8 mouse cellular contexts compared by ENCODE assay signal in genomic region chr11:100527066-100527457, GRCm38 (mm10). TPM values are rescaled to one million over a fixed set of nuclear protein-coding genes. Genes with fewer than 3 reads are reported as not detected.
DNase-seq lines count a peak whose midpoint lies in the region; ATAC-seq lines count a peak whose summit lies in the region.

No protein-coding gene starts in this region.

- H3K27me3 ChIP-seq in hindbrain, embryonic 11.5 days (ENCODE audit: control insufficient read depth, insufficient read depth, low read length): no peaks in the 10 kb centered on the region

- WGBS in hindbrain, embryonic 11.5 days: under 1% methylated on average over 26 of the region's 26 CpGs

- peaks cover 7% of the 10 kb centered on the region for H3K36me3 ChIP-seq in hindbrain, embryonic 11.5 days (ENCODE audit: control insufficient read depth, insufficient read depth, low read length)

- no peaks in the 10 kb centered on the region for H3K9me3 ChIP-seq in hindbrain, embryonic 11.5 days (ENCODE audit: control insufficient read depth, low read length)

- peak overlapping the region; percentile 92 for H3K4me2 ChIP-seq in hindbrain, embryonic 11.5 days (replicated peaks; ENCODE audit: low read depth, low read length)

- peak overlapping the region; percentile 90 for H3K27ac ChIP-seq in hindbrain, embryonic 11.5 days (ENCODE audit: low read depth, low read length)

- peaks cover 10% of the 10 kb centered on the region for H3K4me1 ChIP-seq in hindbrain, embryonic 11.5 days (replicated peaks; ENCODE audit: control insufficient read depth, insufficient read depth, low read length)

- peak overlapping the region; percentile 94 for H3K9ac ChIP-seq in hindbrain, embryonic 11.5 days (ENCODE audit: low read depth, low read length)

- H3K4me3 ChIP-seq in hindbrain, embryonic 11.5 days (ENCODE audit: low read depth, low read length): peak overlapping the region; percentile 92

- DNase-seq in Muller cell, postnatal 12 days (ENCODE audit: inconsistent ontology term): peak; percentile 79
- DNase-seq in cerebellum, adult 8-10 months: peak; percentile 59
- DNase-seq in forelimb bud, embryonic 11.5 days (ENCODE audit: low read depth, low spot score): peak; percentile 57
- DNase-seq in hindbrain, embryonic 11.5 days (ENCODE audit: low spot score): peak; percentile 78
- peak; percentile 37 to 58 for DNase-seq in layer of hippocampus, postnatal 14 days (ENCODE audit: low spot score in 2 of 2)
- peak; percentile 79 for DNase-seq in lung, postnatal 10 days
- peak; percentile 72 for DNase-seq in ovary, postnatal 36 days (ENCODE audit: low spot score)
- peak; percentile 57 for DNase-seq in urinary bladder, postnatal 14 days (ENCODE audit: low spot score)

- ATAC-seq in hindbrain, embryonic 11.5 days (ENCODE audit: low FRiP score): peak; percentile 22

RNA-seq across cellular contexts. Expression of gene Acly, which starts 0.7 kb away (rescaled TPM):
- polyA plus RNA-seq in hindbrain, embryonic 11.5 days (2014; fragmentation: Nextera tagmentation; extraction: Ambion mirVana): 259 and 306 TPM in 2 replicates
- 100 to 1,000 TPM; 110 to 119 TPM for total RNA-seq in layer of hippocampus, postnatal 14 days (2021)

RNA-seq across cellular contexts. Expression of gene Ttc25, which starts 18.3 kb away (rescaled TPM):
- 2.6 and 2.8 TPM in 2 replicates for polyA plus RNA-seq in hindbrain, embryonic 11.5 days (2014; fragmentation: Nextera tagmentation; extraction: Ambion mirVana)
- total RNA-seq in layer of hippocampus, postnatal 14 days (2021): 1 to 10 TPM in 1 of 2 experiments, under 1 TPM in 1; 0.60 to 1.5 TPM

RNA-seq across cellular contexts. Expression of gene Cnp, which starts 47.6 kb away (rescaled TPM):
- 17.4 and 17.8 TPM in 2 replicates for polyA plus RNA-seq in hindbrain, embryonic 11.5 days (2014; fragmentation: Nextera tagmentation; extraction: Ambion mirVana)
- total RNA-seq in layer of hippocampus, postnatal 14 days (2021): 100 to 1,000 TPM; 355 to 359 TPM

RNA-seq across cellular contexts. Expression of gene Klhl11, which starts 54.5 kb away (rescaled TPM):
- polyA plus RNA-seq in hindbrain, embryonic 11.5 days (2014; fragmentation: Nextera tagmentation; extraction: Ambion mirVana): 13.8 and 14.9 TPM in 2 replicates
- total RNA-seq in layer of hippocampus, postnatal 14 days (2021): 10 to 100 TPM; 94.3 to 98.1 TPM

Comparison
In these comparisons a context has a peak if more than half of its experiments do, and no peak if none do; other contexts are left out.
1. Peak in every context shown above with its lines: DNase-seq, ATAC-seq, H3K4me3 ChIP-seq and H3K27ac ChIP-seq.